Mouse (Mus musculus): ENCODE measurements around the gene Gm8122.
"Not testable (repeated sequence)": the region's sequence is repeated elsewhere in the genome, so short reads cannot be mapped to it uniquely, and the experiment has no call there.

- not testable (repeated sequence) for TF ChIP-seq CTCF (IDR thresholded peaks at IDR 0.05; ENCODE audit: control insufficient read depth, insufficient read depth, insufficient read length); MYOD1 (IDR thresholded peaks at IDR 0.05; ENCODE audit: control insufficient read depth, insufficient read length, low read depth); USF1 (IDR thresholded peaks at IDR 0.05; ENCODE audit: low read depth); CEBPB (IDR thresholded peaks at IDR 0.05; ENCODE audit: low read depth); MAX (IDR thresholded peaks at IDR 0.05); MYOG (IDR thresholded peaks at IDR 0.05; ENCODE audit: control insufficient read depth, extremely low read depth, insufficient read length)
These were observed at the start of gene Gm8122 for GRCm38 (mm10) chr14:43235204-43235603.
